Mouse (Mus musculus) neural tube, embryonic 11.5 days (tissue): ENCODE results near the gene 6330409D20Rik. TPM values are rescaled to one million over a fixed set of nuclear protein-coding genes. Genes with fewer than 3 reads are reported as not detected.

ENCODE experiments used
- ATAC-seq: fragments of 200-750 bp; cut with Nextera tagmentation; 2 replicates; pipeline ENCODE4 v1.8.0; 2017; ENCODE audit warnings: moderate number of reproducible peaks, mild to moderate bottlenecking, moderate TSS enrichment, moderate library complexity; ENCODE audit not compliant: insufficient read depth, low FRiP score, low TSS enrichment
- DNase-seq: peaks from one replicate; pipeline ENCODE4 v3.0.0-alpha.2; 2015; ENCODE audit warnings: low spot score
- H3K27ac ChIP-seq: fragments of 300-500 bp; sonication (generic); 2 replicates; pipeline ENCODE4 v1.5.1; 2014; ENCODE audit warnings: low read depth, mild to moderate bottlenecking, low read length
- H3K27me3 ChIP-seq: fragments of 300-500 bp; sonication (generic); 2 replicates; pipeline ENCODE4 v1.6.1; 2014; ENCODE audit warnings: mild to moderate bottlenecking, low read length, mixed read lengths; ENCODE audit not compliant: control insufficient read depth, insufficient read depth
- H3K36me3 ChIP-seq: fragments of 300-500 bp; sonication (generic); 2 replicates; pipeline ENCODE4 v1.6.1; 2014; ENCODE audit warnings: mild to moderate bottlenecking, low read length, moderate library complexity, mixed read lengths; ENCODE audit not compliant: control insufficient read depth, insufficient read depth
- H3K4me1 ChIP-seq: fragments of 300-500 bp; sonication (generic); 2 replicates; pipeline ENCODE4 v1.6.1; 2014; ENCODE audit warnings: low read length, mixed read lengths; ENCODE audit not compliant: control insufficient read depth, insufficient read depth
- H3K4me2 ChIP-seq: fragments of 300-500 bp; sonication (generic); 2 replicates; pipeline ENCODE4 v1.6.1; 2014; ENCODE audit warnings: low read depth, mild to moderate bottlenecking, moderate library complexity
- H3K4me3 ChIP-seq: fragments of 300-500 bp; sonication (generic); 2 replicates; pipeline ENCODE4 v1.5.1; 2014; ENCODE audit warnings: low read depth, low read length
- H3K9ac ChIP-seq: fragments of 300-500 bp; sonication (generic); 2 replicates; pipeline ENCODE4 v1.6.1; 2014; ENCODE audit warnings: mild to moderate bottlenecking, low read length
- H3K9me3 ChIP-seq: fragments of 300-500 bp; sonication (generic); 2 replicates; pipeline ENCODE4 v1.6.1; 2016; ENCODE audit warnings: low read length; ENCODE audit not compliant: control insufficient read depth
- WGBS: fragments of 180-500 bp; shearing (Covaris S2); extraction: QIAGEN DNeasy Blood & Tissue Kit; methylation state at CpG from one replicate; pipeline ENCODE4 v1.1.7; 2014; 5-methylcytosine and 5-hydroxymethylcytosine counted together
- polyA plus RNA-seq: library from polyadenylated mRNA; unstranded; fragments of >200 nt; fragmentation: Nextera tagmentation; extraction: Ambion mirVana; gene quantifications from 2 replicates; pipeline ENCODE4 v1.2.1, GENCODE M21; 2014

6330409D20Rik gene
- polyA plus RNA-seq, 1 experiment from 2014 or later, result 2.2 TPM

DNA sequence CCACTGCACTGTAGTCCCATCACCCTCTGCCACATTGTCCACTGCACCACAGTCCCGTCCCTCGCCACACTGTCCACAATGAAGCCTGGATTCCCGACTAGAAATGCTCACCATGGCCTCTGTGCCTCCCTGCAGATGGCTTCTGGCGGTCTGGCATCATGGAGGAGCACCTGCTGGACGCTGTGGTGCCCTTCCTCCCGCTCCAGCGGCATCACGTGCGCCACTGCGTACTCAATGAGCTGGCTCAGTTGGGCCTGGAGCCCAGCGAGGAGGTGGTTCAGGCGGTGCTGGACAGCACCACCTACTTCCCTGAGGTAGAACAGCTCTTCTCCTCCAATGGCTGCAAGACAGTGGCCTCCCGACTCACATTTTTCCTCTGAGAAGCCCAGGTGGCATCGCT is 20.5 kb upstream of the 6330409D20Rik start:
- Histone ChIP-seq H3K36me3 (peaks cover 6% of the 10 kb centered on the region), H3K27ac (no peak overlapping the region), H3K4me3 (no peak overlapping the region), H3K4me2 (no peak overlapping the region), H3K9ac (no peak overlapping the region), H3K4me1 (0 out of 2 replicates have a peak, but pooled peaks cover 4% of the 10 kb centered on the region), H3K9me3 (no peaks in the 10 kb centered on the region), H3K27me3 (no peaks in the 10 kb centered on the region)
- ATAC-seq (no peak), DNase-seq (no peak)
- 92% methylated on average over 14 of the region's 14 CpGs for WGBS

- Histone ChIP-seq H3K36me3 (peaks cover 6% of the 10 kb centered on the region), H3K4me2 (no peak overlapping the region), H3K9ac (no peak overlapping the region), H3K4me3 (no peak overlapping the region), H3K27ac (no peak overlapping the region), H3K27me3 (no peaks in the 10 kb centered on the region), H3K4me1 (0 out of 2 replicates have a peak, but pooled peaks cover 4% of the 10 kb centered on the region), H3K9me3 (no peaks in the 10 kb centered on the region)
- DNase-seq, result no peak
- ATAC-seq, result no peak
- 87% methylated on average over 2 of the region's 2 CpGs for WGBS
Measured at GRCm38 (mm10) chr2:32759001-32759400, 18.2 kb upstream of the 6330409D20Rik start.

DNA sequence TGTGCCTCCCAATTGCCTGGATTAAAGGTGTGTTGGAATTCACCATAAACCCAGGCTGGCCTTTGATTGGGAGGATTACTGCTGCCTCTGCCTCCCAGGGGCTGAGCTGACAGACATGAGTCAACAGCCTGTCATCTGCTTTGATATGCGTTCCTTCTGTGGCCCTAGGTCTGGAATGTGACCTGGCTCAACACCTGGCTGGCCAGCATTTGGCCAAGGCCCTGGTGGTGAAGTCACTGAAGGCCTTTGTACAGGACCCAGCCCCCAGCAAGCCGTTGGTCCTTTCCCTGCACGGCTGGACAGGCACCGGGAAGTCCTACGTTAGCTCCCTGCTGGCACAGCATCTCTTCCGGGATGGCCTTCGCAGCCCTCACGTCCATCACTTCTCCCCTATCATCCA is 17.7 kb upstream of the 6330409D20Rik start:
- 66% methylated on average over 8 of the region's 8 CpGs for WGBS
- no peak overlapping the region for H3K27ac ChIP-seq
- no peak overlapping the region for H3K9ac ChIP-seq
- no peak for DNase-seq
- no peaks in the 10 kb centered on the region for H3K27me3 ChIP-seq
- no peak overlapping the region for H3K4me2 ChIP-seq
- no peaks in the 10 kb centered on the region for H3K9me3 ChIP-seq
- ATAC-seq, result no peak
- no peak overlapping the region for H3K4me3 ChIP-seq
- peaks cover 6% of the 10 kb centered on the region for H3K36me3 ChIP-seq
- 0 out of 2 replicates have a peak, but pooled peaks cover 4% of the 10 kb centered on the region for H3K4me1 ChIP-seq

GRCm38 (mm10) chr2:32757056-32757845 is 16.4 kb upstream of the 6330409D20Rik start, which contains the start of gene Tor2a:
Gene Tor2a (plus strand): TSS chr2:32757234.
- under 1% methylated on average over 63 of the region's 66 CpGs for WGBS
- peak within 1 kb of the TSS; percentile 52 for H3K4me2 ChIP-seq
- H3K27me3 ChIP-seq, result no peaks in the 10 kb centered on the region
- DNase-seq (peak; percentile 96), ATAC-seq (peak; percentile 89)
- H3K27ac ChIP-seq, result peak within 1 kb of the TSS; percentile 75
- peak within 1 kb of the TSS; percentile 64 for H3K4me3 ChIP-seq
- H3K4me1 ChIP-seq, result 0 out of 2 replicates have a peak, but pooled peaks cover 4% of the 10 kb centered on the region
- H3K36me3 ChIP-seq, result peaks cover 5% of the 10 kb centered on the region
- H3K9ac ChIP-seq, result peak within 1 kb of the TSS; percentile 86
- H3K9me3 ChIP-seq, result no peaks in the 10 kb centered on the region

DNA sequence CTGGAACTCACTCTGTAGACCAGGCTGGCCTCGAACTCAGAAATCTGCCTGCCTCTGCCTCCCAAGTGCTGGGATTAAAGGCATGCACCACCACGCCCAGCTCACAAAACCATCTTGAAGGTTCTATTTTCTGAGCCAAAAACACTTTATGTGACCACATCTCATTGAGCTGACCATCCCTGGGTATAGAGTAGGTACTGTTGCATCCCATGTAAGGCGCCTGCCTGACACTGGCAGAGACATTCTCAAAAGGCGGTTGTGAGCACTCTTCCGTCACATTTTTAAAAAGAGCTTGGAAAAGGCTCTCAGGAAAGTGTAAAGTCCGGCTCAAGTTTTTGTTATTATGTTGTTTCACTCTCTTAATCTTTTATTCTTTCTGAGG is 15.8 kb upstream of the 6330409D20Rik start:
- Histone ChIP-seq H3K4me2 (no peak overlapping the region), H3K36me3 (peaks cover 4% of the 10 kb centered on the region), H3K9me3 (no peaks in the 10 kb centered on the region), H3K9ac (no peak overlapping the region), H3K27me3 (no peaks in the 10 kb centered on the region), H3K27ac (no peak overlapping the region), H3K4me3 (no peak overlapping the region), H3K4me1 (peaks cover 4% of the 10 kb centered on the region; the same call in 1 of the 2 replicates)
- ATAC-seq, result 0 out of 2 replicates have a peak, but pooled peaks have one; percentile 54
- no peak for DNase-seq
- WGBS, result 22% methylated on average over 5 of the region's 6 CpGs

DNA sequence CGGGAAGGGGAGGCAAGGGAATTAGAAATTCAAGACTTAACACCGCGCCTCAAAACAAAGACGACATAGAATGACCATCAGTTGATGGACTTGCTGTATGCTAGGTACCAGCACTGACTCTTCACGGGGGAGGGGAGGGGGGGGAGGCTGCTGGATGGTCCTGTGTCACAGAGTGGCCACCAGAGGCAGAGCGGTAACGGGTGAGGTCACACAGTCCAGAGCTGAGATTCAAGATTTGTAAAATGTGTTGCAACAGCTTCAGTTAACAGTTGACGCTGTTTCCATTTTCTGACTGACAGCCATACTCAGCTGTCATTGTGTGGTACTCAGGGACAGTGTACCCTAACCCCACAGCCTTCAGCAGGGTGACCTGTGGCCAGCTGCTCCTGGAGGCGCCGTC is 11.4 kb upstream of the 6330409D20Rik start:
- Histone ChIP-seq H3K9ac (no peak overlapping the region), H3K27ac (no peak overlapping the region), H3K4me2 (no peak overlapping the region), H3K4me1 (peaks cover 8% of the 10 kb centered on the region), H3K4me3 (no peak overlapping the region), H3K9me3 (no peaks in the 10 kb centered on the region), H3K27me3 (no peaks in the 10 kb centered on the region), H3K36me3 (peaks cover 3% of the 10 kb centered on the region)
- 68% methylated on average over 10 of the region's 10 CpGs for WGBS
- ATAC-seq (no peak), DNase-seq (peak; percentile 29)

DNA sequence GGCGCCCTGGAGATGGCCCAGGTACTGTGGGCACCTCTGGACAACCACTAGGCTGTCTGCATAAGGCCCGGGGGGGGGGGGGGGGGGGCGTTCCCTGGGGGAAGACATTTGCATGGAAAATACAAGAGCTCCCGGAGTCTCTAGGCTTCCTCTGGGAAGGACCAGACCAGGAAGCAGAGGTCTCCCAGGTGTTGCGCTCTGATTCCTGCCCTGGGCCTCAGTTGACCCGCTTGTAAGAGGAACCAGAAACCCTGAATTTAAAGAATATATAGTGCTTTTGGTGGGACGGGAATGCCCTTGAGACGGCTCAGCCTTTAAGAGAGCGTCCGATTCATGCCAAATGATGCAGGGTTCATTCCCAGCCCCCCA is 10.8 kb upstream of the 6330409D20Rik start:
- no peak for DNase-seq
- 24% methylated on average over 10 of the region's 10 CpGs for WGBS
- peaks cover 3% of the 10 kb centered on the region for H3K36me3 ChIP-seq

GRCm38 (mm10) chr2:32750887-32751664 is 10.3 kb upstream of the 6330409D20Rik start:
- no peaks in the 10 kb centered on the region for H3K27me3 ChIP-seq
- 5% methylated on average over 31 of the region's 31 CpGs for WGBS
- H3K36me3 ChIP-seq, result peaks cover 3% of the 10 kb centered on the region
- 0 out of 2 replicates have a peak overlapping the region, but pooled peaks have one; percentile 16 for H3K9ac ChIP-seq
- peaks cover 8% of the 10 kb centered on the region for H3K4me1 ChIP-seq
- peak overlapping the region; percentile 29 for H3K4me3 ChIP-seq
- peak overlapping the region; percentile 68 for H3K27ac ChIP-seq
- peak; percentile 88 for DNase-seq
- peak overlapping the region; percentile 47 for H3K4me2 ChIP-seq
- no peaks in the 10 kb centered on the region for H3K9me3 ChIP-seq
- peak; percentile 75 for ATAC-seq

More for the DNA sequence above, 10.8 kb upstream of the 6330409D20Rik start:
- no peaks in the 10 kb centered on the region for H3K27me3 ChIP-seq
- no peak for ATAC-seq
- H3K27ac ChIP-seq, result peak overlapping the region; percentile 68
- H3K9me3 ChIP-seq, result no peaks in the 10 kb centered on the region
- H3K9ac ChIP-seq, result peak overlapping the region; percentile 30; the same call in 1 of the 2 replicates
- H3K4me3 ChIP-seq, result peak overlapping the region; percentile 29
- peaks cover 8% of the 10 kb centered on the region for H3K4me1 ChIP-seq
- peak overlapping the region; percentile 47 for H3K4me2 ChIP-seq
